Mouse (Mus musculus): ENCODE results near the gene Pgpep1.

GRCm38 (mm10) chr8:70702842-70703182, 42.6 kb upstream of the Pgpep1 start:
- no peak for TF ChIP-seq POLR2A (IDR thresholded peaks at IDR 0.05; ENCODE audit: low read depth, low read length)
- TF ChIP-seq CTCF (IDR thresholded peaks at IDR 0.05; ENCODE audit: extremely low read depth, insufficient read length, insufficient replicate concordance, low read depth, low read length), result no peak
